Mouse (Mus musculus) liver, postnatal 0 days (tissue): ENCODE results near the gene Lrit3.

Experiments
- CTCF ChIP-seq: sonication (generic); IDR thresholded peaks from 2 replicates; pipeline ENCODE4 v1.5.1; 2016; ENCODE audit warnings: antibody characterized with exemption, low read depth
- EP300 ChIP-seq: IDR thresholded peaks from 2 replicates; pipeline ENCODE4 v1.6.1; 2016; ENCODE audit warnings: antibody characterized with exemption, low read depth, mild to moderate bottlenecking

GRCm38 (mm10) chr3:129798551-129798950 lies 5.3 kb downstream of the Lrit3 start:
- TF ChIP-seq EP300, result no peak
- no peak for TF ChIP-seq CTCF
